Mouse (Mus musculus) spleen, adult 18-20 months (tissue): ENCODE results near the gene Uggt2.

Experiments used
- DNase-seq, 2 experiments: peaks; one replicate each; pipeline ENCODE4 v3.0.0; 2022; ENCODE audit warnings: mixed read lengths in 2 of 2

Gene Uggt2

GRCm38 (mm10) chr14:119098851-119099569 lies at the start of gene Uggt2:
TSS of gene Uggt2 (minus strand) at chr14:119099430.
- peak; percentile 5 to 14 for DNase-seq

GRCm38 (mm10) chr14:119139381-119139950 lies 40.2 kb upstream of the Uggt2 start:
- DNase-seq: no peak

- DNase-seq: no peak
These were observed 39.5 kb upstream of the Uggt2 start for GRCm38 (mm10) chr14:119138786-119139100.

- no peak for DNase-seq
These were observed 38.9 kb upstream of the Uggt2 start, which contains the start of gene Hs6st3 for GRCm38 (mm10) chr14:119137906-119138785. TSS of gene Hs6st3 (plus strand) at chr14:119138341.

GRCm38 (mm10) chr14:119137512-119137905 lies 38.3 kb upstream of the Uggt2 start:
- no peak for DNase-seq

- DNase-seq: no peak
These were observed 28.1 kb upstream of the Uggt2 start for GRCm38 (mm10) chr14:119127330-119127729.

DNA sequence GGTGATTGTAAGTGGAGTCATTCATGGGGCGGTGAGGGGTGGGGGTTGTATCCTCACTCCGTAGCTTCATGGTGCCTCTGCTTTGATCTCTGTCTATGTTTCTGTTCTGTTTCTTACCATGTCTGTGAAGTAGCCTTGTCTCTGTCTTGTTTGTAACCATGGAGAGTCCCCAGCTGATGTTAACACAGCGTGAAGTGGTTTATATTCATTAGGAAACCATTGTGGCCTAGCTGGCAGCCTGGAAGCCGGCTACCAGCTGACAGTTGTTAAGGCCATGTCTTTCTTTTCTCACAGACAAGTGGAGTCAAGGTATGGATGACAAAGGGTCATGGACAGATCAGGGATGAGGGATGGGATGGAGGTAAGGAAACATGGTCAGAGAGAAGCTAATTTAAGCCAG lies 26.6 kb upstream of the Uggt2 start:
- no peak for DNase-seq

DNA sequence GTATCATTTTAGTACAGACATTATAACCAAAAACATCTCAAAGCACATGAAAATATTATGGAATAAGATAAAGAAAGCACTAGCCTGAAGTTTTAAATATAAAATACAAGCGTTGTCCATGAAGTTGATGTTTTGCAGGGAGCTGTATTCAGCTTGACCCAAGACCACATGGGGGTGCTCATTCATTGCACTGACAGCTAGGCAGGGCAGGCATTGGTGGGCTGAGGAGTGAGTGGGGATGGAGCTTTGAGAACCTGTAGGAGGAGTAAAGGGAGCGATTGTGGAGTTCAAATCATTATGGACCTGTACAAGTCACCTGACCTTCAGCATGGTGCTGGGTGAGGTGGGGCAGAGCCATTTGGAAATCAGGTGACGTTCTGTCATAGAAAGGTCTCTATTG lies 24.8 kb upstream of the Uggt2 start:
- no peak for DNase-seq

DNA sequence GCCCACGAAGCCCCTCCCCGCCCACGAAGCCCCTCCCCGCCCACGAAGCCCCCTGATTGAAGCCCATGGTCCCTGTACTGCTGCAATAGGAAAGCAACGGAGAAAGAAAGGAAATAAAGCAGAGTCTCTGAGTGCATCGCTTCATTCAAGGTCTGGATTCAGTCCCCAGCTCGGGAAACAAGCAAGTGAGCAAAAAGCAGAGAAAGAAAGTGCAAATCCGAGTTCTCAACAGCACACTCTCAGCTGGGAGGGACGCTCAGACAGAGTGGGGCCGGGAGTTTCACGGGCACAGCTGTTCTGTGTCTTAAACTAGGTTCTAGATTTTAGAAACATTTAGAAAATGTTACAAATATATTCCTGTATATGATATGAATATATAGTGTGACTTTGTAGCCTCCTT lies 24.4 kb upstream of the Uggt2 start:
- no peak for DNase-seq

DNA sequence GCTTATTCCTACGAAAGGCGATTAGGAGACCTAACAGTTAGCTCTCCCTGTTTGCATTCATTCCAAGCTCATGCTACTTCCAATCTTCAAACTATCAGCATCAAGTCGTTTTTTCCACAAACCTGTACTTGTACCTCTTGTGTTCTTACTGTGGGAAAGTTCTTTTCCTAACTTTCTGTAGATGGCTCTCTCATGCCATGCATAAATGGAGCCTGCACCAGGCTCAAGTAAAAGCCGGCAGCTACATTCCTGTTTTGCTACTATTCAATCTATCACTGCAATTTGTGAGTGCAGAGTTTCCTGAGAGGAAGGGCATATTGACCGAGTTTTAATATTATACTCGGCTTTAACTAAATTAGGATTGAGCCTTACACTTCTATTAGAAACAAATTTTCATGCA lies 13.3 kb upstream of the Uggt2 start:
- DNase-seq: no peak

GRCm38 (mm10) chr14:119109776-119110218 lies 10.6 kb upstream of the Uggt2 start:
- no peak for DNase-seq

GRCm38 (mm10) chr14:119108776-119109301 lies 9.6 kb upstream of the Uggt2 start:
- no peak for DNase-seq

DNA sequence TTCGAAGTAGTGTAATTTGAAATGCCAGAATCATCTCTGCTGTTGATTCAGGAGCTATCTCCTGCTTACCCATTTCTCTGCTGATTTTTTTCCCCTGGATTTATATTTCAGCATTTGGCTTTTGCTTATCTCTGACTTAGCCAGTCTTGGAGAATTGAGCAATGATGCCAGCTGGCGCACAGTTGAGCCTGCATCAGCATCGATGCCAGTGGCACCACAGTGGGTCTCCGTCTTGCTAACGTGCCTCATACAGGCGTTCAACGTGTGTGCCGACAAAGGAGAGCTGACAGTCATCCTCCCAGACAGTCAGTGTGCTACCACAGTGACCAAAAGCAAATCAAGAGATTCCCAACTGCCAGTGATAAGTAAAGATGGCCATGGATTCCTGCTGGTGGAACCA lies 8.4 kb upstream of the Uggt2 start:
- no peak for DNase-seq

GRCm38 (mm10) chr14:119099570-119099891 lies 301 bp upstream of the Uggt2 start:
- no peak for DNase-seq

GRCm38 (mm10) chr14:119061811-119062210 lies 37.4 kb downstream of the Uggt2 start:
- DNase-seq: no peak

DNA sequence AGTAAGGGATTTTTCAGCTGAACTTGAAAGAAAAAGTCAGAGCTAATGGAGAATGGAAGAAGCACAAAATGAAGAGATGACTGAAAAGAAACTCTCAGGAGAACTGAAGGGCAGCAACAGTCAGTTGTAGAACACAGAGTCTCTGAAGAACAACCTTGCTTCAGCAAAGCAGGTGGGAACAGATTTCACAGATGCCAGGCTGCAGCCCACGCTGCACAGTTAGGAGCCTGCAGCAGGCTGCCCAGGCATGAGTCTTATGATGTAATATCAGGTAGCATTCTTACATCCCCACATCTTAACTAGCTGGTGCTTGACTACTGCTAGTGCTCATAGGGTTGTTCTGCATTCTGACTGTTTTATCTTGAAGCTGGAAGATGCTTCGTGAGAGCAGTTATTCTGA lies 38.5 kb downstream of the Uggt2 start:
- no peak for DNase-seq

- no peak for DNase-seq
These were observed 42.2 kb downstream of the Uggt2 start for GRCm38 (mm10) chr14:119057014-119057413.

DNA sequence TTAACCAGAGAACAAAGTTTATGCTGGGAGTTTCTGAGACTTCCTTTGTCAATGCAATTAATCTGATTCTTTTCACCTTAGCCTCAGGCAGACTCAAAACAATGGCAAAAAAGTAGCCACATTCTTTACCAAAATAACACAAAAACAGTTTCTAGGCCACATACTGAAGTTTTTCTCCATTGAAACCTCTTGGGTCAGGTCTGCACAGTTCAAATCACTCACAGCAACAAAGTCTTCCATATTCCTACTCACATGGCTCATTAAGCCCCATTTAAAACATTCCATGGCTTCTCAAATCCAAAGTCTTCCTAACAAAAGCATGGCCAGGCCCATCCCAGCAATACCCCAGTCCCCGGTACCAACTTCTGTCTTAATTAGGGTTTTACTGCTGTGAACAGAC lies 46.3 kb downstream of the Uggt2 start:
- no peak for DNase-seq

GRCm38 (mm10) chr14:119052361-119052760 lies 46.9 kb downstream of the Uggt2 start:
- DNase-seq: no peak

DNA sequence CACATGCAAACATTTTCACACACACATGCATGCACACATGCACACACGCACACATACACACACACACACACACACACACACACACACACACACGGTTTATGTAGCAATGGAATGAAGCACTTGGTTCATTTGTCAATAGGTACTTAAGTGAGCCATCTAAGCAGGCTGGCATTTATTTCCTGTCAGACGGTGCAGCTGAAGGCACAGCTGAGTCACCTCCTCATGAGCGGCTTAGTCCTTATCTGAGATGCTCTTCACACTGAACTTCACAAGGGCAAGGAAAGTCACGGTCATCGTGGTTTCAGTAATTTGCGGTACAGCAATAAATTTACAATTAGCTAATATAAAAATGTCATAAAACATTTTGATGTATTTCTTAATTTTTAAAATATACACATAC lies 55.5 kb downstream of the Uggt2 start:
- DNase-seq: no peak

GRCm38 (mm10) chr14:119040253-119040652 lies 59.0 kb downstream of the Uggt2 start:
- peak in 1 of 2 experiments; percentile 14 for DNase-seq

GRCm38 (mm10) chr14:119037755-119038154 lies 61.5 kb downstream of the Uggt2 start:
- no peak for DNase-seq

- DNase-seq: no peak
These were observed 62.0 kb downstream of the Uggt2 start for GRCm38 (mm10) chr14:119037076-119037683.
